Mouse (Mus musculus) spleen, adult 2 months (tissue): Measurements from ENCODE around the gene Cyp4f40.

Experiments
- CTCF ChIP-seq: fragments of 200-500 bp; IDR thresholded peaks from 2 replicates; pipeline ENCODE4 v1.5.1; 2011; ENCODE audit warnings: mild to moderate bottlenecking, inconsistent platforms; ENCODE audit not compliant: insufficient read depth, insufficient read length, insufficient replicate concordance; ENCODE audit errors: extremely low read depth
- POLR2A ChIP-seq: fragments of 200-500 bp; IDR thresholded peaks from 2 replicates; pipeline ENCODE4 v1.6.1; 2011; ENCODE audit warnings: low read depth, low read length, inconsistent platforms

- TF ChIP-seq CTCF (no peak), POLR2A (no peak)
These were observed 26.5 kb downstream of the Cyp4f40 start, which contains the start of gene Cyp4f15 for GRCm38 (mm10) chr17:32685048-32685750.
